Comparison of ENCODE assay signal across 8 mouse cellular contexts in genomic region chr5:62765784-62766701, GRCm38 (mm10). TPM values are rescaled to one million over a fixed set of nuclear protein-coding genes. Genes with fewer than 3 reads are reported as not detected.
A peak's percentile ranks its signal among the peaks of the same experiment; 100 is the strongest.
DNase-seq lines count a peak whose midpoint lies in the region; ATAC-seq and TF ChIP-seq lines count a peak whose summit lies in the region.

Arap2 (minus strand) TSS chr5:62766159.

- no peaks in the 10 kb centered on the region for H3K36me3 ChIP-seq in intestine, postnatal 0 days (ENCODE audit: control insufficient read depth, insufficient read depth)
- no peaks in the 10 kb centered on the region for H3K36me3 ChIP-seq in limb, embryonic 12.5 days
- no peaks in the 10 kb centered on the region for H3K36me3 ChIP-seq in midbrain, embryonic 12.5 days
- no peaks in the 10 kb centered on the region for H3K36me3 ChIP-seq in small intestine, adult 2 months (ENCODE audit: control insufficient read depth, insufficient read depth, low read length)

- DNase-seq in adrenal gland, adult 2 months, result peak; percentile 84
- DNase-seq in embryo, embryonic 11 days, result peak; percentile 52
- peak; percentile 98 for DNase-seq in heart, adult 11 months
- no peak for DNase-seq in adipocyte (ENCODE audit: low spot score)

- peak within 1 kb of the TSS; percentile 67 for H3K9ac ChIP-seq in intestine, postnatal 0 days (ENCODE audit: low read depth, low read length)
- peak within 1 kb of the TSS; percentile 65 for H3K9ac ChIP-seq in limb, embryonic 12.5 days (replicated peaks)
- H3K9ac ChIP-seq in midbrain, embryonic 12.5 days (replicated peaks), result peak within 1 kb of the TSS; percentile 66

- no peaks in the 10 kb centered on the region for H3K9me3 ChIP-seq in intestine, postnatal 0 days (ENCODE audit: control insufficient read depth)
- H3K9me3 ChIP-seq in limb, embryonic 12.5 days, result no peaks in the 10 kb centered on the region
- no peaks in the 10 kb centered on the region for H3K9me3 ChIP-seq in midbrain, embryonic 12.5 days

- peak; percentile 95 for ATAC-seq in intestine, postnatal 0 days
- peak; percentile 72 for ATAC-seq in limb, embryonic 12.5 days (ENCODE audit: insufficient number of reproducible peaks, insufficient read depth, low FRiP score, low TSS enrichment, low read depth)
- peak; percentile 87 for ATAC-seq in midbrain, embryonic 12.5 days (ENCODE audit: low FRiP score, low read depth)

- peaks cover 8% of the 10 kb centered on the region for H3K4me1 ChIP-seq in intestine, postnatal 0 days (replicated peaks; ENCODE audit: control insufficient read depth, insufficient read depth, low read length)
- H3K4me1 ChIP-seq in limb, embryonic 12.5 days (replicated peaks), result no peaks in the 10 kb centered on the region
- H3K4me1 ChIP-seq in midbrain, embryonic 12.5 days, result 0 out of 2 replicates have a peak, but pooled peaks cover 3% of the 10 kb centered on the region
- peaks cover 16% of the 10 kb centered on the region; the same call in 1 of the 2 replicates for H3K4me1 ChIP-seq in small intestine, adult 2 months (ENCODE audit: control insufficient read depth, insufficient read depth, insufficient read length, low read length)

- WGBS in intestine, postnatal 0 days, result under 1% methylated on average over 78 of the region's 106 CpGs
- WGBS in limb, embryonic 12.5 days, result under 1% methylated on average over 79 of the region's 106 CpGs
- under 1% methylated on average over 60 of the region's 106 CpGs for WGBS in midbrain, embryonic 12.5 days
- WGBS in small intestine, adult 2 months, result under 1% methylated on average over 102 of the region's 106 CpGs

- peak within 1 kb of the TSS; percentile 71 for H3K4me3 ChIP-seq in intestine, postnatal 0 days (ENCODE audit: low read depth, low read length)
- H3K4me3 ChIP-seq in limb, embryonic 12.5 days (replicated peaks), result peak within 1 kb of the TSS; percentile 67
- H3K4me3 ChIP-seq in midbrain, embryonic 12.5 days, result peak within 1 kb of the TSS; percentile 78
- peak within 1 kb of the TSS; percentile 100 for H3K4me3 ChIP-seq in small intestine, adult 2 months (ENCODE audit: low read depth, low read length)

- H3K27ac ChIP-seq in intestine, postnatal 0 days (ENCODE audit: low read depth, low read length), result peak within 1 kb of the TSS; percentile 72
- no peak within 1 kb of the TSS for H3K27ac ChIP-seq in limb, embryonic 12.5 days
- no peak within 1 kb of the TSS for H3K27ac ChIP-seq in midbrain, embryonic 12.5 days (replicated peaks)
- peak within 1 kb of the TSS; percentile 94 for H3K27ac ChIP-seq in small intestine, adult 2 months (ENCODE audit: insufficient read depth, low read depth, low read length)

- peak within 1 kb of the TSS; percentile 72 for H3K4me2 ChIP-seq in intestine, postnatal 0 days (replicated peaks; ENCODE audit: low read depth)
- H3K4me2 ChIP-seq in limb, embryonic 12.5 days, result peak within 1 kb of the TSS; percentile 85
- peak within 1 kb of the TSS; percentile 90 for H3K4me2 ChIP-seq in midbrain, embryonic 12.5 days (replicated peaks)

- no peak for TF ChIP-seq CTCF in intestine, postnatal 0 days (IDR thresholded peaks at IDR 0.05; ENCODE audit: low read depth)
- no peak for TF ChIP-seq CTCF in small intestine, adult 2 months (IDR thresholded peaks at IDR 0.05; ENCODE audit: extremely low read depth, insufficient read length, insufficient replicate concordance, low read depth, low read length)

- TF ChIP-seq POLR2A in small intestine, adult 2 months (IDR thresholded peaks at IDR 0.05; ENCODE audit: low read depth, low read length), result 0 out of 2 replicates have a peak, but pooled peaks have one; percentile 24

- no peaks in the 10 kb centered on the region for H3K27me3 ChIP-seq in intestine, postnatal 0 days (replicated peaks; ENCODE audit: control insufficient read depth, insufficient read depth, low read length)
- H3K27me3 ChIP-seq in limb, embryonic 12.5 days, result peaks cover 21% of the 10 kb centered on the region
- H3K27me3 ChIP-seq in midbrain, embryonic 12.5 days, result peaks cover 10% of the 10 kb centered on the region
- no peaks in the 10 kb centered on the region for H3K27me3 ChIP-seq in small intestine, adult 2 months (ENCODE audit: control insufficient read depth, insufficient read depth, low read length)

RNA-seq across cellular contexts. Expression of gene Arap2, which starts in this region (rescaled TPM):
- 1 to 10 TPM; 3.0 to 4.2 TPM for total RNA-seq in adrenal gland, adult 2 months (2021)
- polyA plus RNA-seq in adrenal gland, adult 2 months (2012; rRNA removed), result 0.19 and 0.61 TPM in 2 replicates
- polyA plus RNA-seq in intestine, postnatal 0 days (2015; fragmentation: Nextera tagmentation; extraction: Ambion mirVana), result 11.9 and 17.0 TPM in 2 replicates
- polyA plus RNA-seq in limb, embryonic 12.5 days (2016; fragmentation: Nextera tagmentation; extraction: Ambion mirVana), result 1.2 and 1.5 TPM in 2 replicates
- polyA plus RNA-seq in midbrain, embryonic 12.5 days (2016; fragmentation: Nextera tagmentation; extraction: Ambion mirVana), result 1.1 and 1.6 TPM in 2 replicates
- polyA plus RNA-seq in small intestine, adult 2 months (2012; rRNA removed), result 1.9 and 2.9 TPM in 2 replicates

Comparison
In these comparisons a context has a peak if more than half of its experiments do, and no peak if none do; other contexts are left out.
1. H3K27ac ChIP-seq: peak in intestine, postnatal 0 days (single experiment) and small intestine, adult 2 months (single experiment); none in limb, embryonic 12.5 days (single experiment) and midbrain, embryonic 12.5 days (single experiment).
2. Peak in every context shown above with its lines, with median percentiles within 50 percentile points of each other: ATAC-seq, H3K4me2 ChIP-seq, H3K4me3 ChIP-seq and H3K9ac ChIP-seq.